Mouse (Mus musculus) adrenal gland, postnatal 25 days (tissue): ENCODE results near the gene Hoxa7. TPM values are rescaled to one million over a fixed set of nuclear protein-coding genes. Genes with fewer than 3 reads are reported as not detected.

Source experiments
- DNase-seq: peaks from one replicate; pipeline ENCODE4 v3.0.0; 2021; ENCODE audit warnings: mixed read lengths
- total RNA-seq: library from RNA; stranded (reverse); gene quantifications from 2 replicates; pipeline ENCODE4 v1.2.3, GENCODE M21; 2021

The Hoxa7 gene
- total RNA-seq, 1 experiment from 2014 or later: 18.3 TPM

GRCm38 (mm10) chr6:52225612-52226568 is 4.2 kb upstream of the Hoxa7 start:
- DNase-seq: no peak

GRCm38 (mm10) chr6:52224895-52225611 is 3.4 kb upstream of the Hoxa7 start:
- no peak for DNase-seq

GRCm38 (mm10) chr6:52223939-52224760 is 2.5 kb upstream of the Hoxa7 start:
- DNase-seq: no peak

GRCm38 (mm10) chr6:52222729-52223128 is 1.1 kb upstream of the Hoxa7 start:
- DNase-seq: no peak

DNA sequence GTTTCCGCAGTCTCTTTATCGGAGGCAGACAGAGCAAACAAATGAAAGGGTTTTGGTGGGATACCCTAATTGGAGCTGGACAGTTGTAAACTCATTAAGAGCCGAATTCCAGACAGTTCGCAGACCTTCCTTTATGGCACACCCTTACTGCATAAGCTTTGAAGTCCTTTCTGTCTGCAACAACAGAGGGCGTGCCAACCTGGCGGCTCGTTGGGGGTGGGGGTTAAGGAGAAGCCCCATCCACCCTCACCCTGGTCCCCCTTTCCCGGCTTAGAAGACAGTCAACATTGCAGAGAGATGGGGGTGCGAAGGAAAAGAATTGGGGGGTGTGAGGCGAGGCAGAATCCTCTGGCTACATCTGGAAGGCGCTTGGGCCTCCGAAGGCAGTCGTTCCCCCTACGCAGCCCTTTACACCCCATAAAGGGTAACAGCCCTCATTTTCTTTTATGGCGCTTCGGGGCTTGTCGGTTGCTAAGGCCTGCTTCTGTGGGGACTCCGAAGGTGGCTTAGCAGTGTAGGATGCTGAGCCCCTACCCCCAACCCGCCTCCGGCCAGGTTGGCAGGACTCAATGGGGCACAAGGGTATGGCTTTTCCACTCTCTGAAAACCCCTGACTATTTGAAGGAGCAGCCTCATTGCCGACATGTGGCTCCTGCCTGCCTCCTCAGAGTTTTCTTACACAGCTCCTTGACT is 485 bp upstream of the Hoxa7 start:
- DNase-seq: no peak

DNA sequence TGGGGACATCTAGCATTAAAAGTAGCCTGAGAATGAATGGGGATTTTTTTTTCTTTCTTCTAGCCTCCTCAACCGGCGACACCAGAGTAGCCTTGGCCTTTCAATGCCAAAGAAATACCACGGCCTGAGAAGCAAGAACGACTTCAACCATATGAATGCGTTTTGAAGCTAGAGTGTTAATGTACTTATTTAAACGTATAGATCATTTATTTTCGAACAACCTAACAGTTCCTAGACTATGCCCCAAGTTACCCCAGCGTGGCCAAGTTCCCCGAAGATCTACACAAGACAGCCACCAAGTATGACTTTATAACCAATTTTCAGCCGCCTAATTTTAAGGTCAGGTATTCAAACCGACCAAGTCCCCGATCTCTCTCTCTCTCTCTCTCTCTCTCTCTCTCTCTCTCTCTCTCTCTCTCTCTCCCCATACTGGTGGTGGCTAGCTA is 766 bp downstream of the Hoxa7 start:
- DNase-seq: no peak

DNA sequence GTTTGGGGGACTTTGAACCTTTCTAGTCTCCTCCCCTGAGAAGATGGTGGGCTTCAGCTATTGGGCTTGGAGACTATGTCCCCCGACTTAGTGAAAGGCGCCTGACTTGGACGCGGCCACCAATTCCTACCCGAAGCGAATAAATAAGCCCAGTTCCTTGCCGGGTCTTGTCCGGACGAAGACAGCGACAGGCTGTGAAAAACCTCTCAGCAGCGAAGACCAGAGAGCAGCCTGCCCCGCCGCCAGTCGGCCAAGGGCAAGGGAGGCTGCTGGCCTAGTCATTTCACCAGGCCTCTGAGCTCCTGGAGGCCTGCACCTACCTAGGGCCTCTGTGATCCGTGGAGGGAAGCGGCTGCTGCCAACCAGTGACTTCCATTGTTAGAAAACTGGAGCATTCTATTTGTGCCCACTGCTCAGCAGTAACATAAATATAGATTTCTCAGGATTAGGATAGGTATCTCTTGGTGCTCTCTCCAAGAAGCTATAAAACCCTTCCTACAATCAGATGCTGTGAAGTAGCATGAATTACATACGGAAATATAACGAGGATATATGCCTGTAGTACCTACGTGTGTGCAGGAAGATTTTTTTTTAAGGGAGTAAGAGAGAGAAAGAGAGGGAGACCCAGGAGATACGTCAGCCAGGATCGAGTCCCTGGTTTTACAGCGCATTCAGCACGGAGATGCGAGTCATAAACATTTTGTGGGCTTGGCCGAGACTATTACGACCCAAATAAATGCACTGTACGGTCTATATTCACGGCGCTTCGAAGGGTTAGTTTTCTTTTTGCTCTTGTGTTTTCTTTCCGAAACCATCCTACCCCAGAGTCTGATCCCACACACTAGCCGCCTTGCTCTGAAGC is 1.4 kb downstream of the Hoxa7 start:
- no peak for DNase-seq

GRCm38 (mm10) chr6:52219234-52219942 is 2.3 kb downstream of the Hoxa7 start:
- no peak for DNase-seq

GRCm38 (mm10) chr6:52218643-52219215 is 2.9 kb downstream of the Hoxa7 start:
- no peak for DNase-seq

GRCm38 (mm10) chr6:52217895-52218642 is 3.6 kb downstream of the Hoxa7 start:
- DNase-seq: no peak

DNA sequence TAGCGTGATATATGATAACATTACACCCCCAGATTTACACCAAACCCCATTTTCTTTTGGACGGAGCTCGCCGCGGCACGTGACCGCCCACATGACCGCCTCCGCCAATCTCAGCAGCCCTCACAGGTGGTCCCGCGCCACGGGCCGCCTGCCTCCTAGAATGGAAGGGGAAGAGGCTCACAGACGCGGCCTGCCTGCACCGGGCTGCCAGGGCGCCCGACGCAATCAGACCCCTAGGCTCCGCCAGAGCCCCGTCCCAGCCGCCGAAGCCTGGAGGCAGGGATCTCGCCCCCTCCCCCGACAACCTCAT is 4.2 kb downstream of the Hoxa7 start:
- DNase-seq: peak; percentile 87

- peak; percentile 48 for DNase-seq
Observed at GRCm38 (mm10) chr6:52216691-52217458, 4.8 kb downstream of the Hoxa7 start.

DNA sequence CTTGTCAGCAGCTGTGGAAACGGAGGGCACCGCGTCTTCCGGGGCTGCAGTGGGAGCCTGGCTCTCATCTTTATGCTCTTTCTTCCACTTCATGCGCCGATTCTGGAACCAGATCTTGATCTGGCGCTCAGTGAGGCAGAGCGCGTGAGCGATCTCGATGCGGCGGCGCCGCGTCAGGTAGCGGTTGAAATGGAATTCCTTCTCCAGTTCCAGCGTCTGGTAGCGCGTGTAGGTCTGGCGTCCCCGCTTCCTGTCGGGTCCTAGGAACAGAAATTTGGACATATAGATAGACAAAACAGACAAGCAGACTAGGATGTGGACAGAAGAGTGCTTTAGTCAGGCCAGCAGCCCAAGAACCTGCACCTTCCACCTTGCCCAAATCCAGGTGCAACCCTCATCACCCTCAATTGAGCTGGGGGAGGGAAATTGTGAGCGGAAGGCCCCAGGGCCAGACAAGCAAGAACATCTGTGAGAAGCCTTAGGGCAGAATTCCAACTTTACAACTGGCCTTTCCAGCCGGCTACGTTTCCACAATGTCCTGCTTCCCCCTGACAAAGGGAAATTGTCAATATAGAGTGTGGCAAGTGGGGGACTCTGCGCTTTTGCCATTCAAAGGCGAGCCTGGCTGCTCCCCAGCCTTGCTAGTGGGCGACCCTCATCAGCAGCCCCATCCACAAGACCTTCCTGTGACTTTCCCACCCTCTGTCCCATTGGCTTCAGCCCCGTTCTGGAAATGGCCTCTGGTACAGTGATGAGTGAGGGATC is 5.7 kb downstream of the Hoxa7 start:
- peak; percentile 32 for DNase-seq

- DNase-seq: no peak
Observed at GRCm38 (mm10) chr6:52215070-52215469, 6.6 kb downstream of the Hoxa7 start.

DNA sequence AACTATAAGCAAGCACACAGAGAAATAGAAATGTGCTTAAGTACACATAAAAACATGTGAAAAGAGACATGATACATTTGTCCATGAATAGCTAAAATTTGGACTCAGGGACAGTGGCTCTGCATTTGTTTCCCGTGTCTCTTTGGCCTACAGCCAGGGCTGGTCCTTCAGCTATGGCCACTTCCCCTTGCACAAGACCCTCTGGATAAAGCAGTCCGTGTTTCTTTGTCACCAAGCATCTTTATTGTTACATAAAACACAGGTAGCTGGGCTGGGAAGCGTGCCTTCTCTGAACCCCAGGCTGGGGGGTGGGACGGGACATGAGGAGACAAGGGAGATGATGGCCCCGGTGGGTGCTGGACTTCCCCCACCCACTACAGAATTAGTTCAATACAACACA is 7.4 kb downstream of the Hoxa7 start:
- DNase-seq: no peak

DNA sequence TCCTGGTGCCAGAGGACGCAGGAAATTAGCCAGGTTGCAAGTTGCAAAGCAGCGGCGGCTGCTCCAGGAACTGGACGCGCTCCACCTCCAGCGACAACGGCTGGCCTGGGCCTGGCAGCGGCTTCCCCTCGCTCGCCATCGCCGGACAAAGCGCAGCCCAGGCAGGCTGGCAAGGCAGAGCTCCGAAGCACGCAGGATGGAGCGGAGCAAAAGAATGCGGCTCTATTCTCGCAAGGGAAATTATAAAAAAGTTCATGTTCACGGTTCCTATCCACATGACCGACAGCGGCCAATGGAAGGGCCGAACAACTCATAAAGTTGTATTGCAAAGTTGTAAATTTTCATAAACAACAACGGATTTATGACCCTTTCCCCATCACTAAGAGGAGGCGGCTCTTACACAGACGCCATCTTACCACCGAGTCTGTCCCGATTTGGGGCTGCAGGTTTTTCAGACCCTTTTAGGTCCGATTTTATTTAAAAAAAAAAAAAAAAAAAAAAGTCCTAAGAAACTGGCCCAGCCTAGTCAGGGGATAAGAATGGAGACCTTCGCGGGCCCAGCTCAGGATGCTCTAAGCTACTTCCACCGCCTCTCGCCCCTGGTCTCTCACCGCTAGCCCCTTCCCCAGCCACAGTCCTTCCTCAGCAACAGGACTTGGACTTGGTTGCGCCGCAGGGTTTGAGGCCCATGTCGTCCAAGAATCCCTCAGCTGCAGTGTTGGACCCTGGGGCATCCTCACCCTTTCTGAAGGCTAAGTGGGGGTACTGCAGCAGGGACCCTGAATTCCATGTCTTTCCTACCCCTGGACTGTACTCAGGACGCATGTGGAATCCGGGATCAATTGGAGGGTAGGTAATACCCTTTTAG is 8.3 kb downstream of the Hoxa7 start, which contains the start of the genes Hoxa3 and Gm28308:
Hoxa3 (minus strand) TSS at position 218 of the 868 bp plus-strand sequence.
Gm28308 (minus strand) TSS at position 221 of the 868 bp plus-strand sequence.
- peak; percentile 73 for DNase-seq
